Mouse (Mus musculus): ENCODE results near the gene Espl1.

The Espl1 gene

GRCm38 (mm10) chr15:102271441-102271840 is 24.6 kb upstream of the Espl1 start:
- no peak for ATAC-seq (ENCODE audit: insufficient number of reproducible peaks, low FRiP score, low TSS enrichment)

- no peak for ATAC-seq (ENCODE audit: insufficient number of reproducible peaks, low FRiP score, low TSS enrichment)
These were observed 21.9 kb upstream of the Espl1 start for GRCm38 (mm10) chr15:102273982-102274716.

GRCm38 (mm10) chr15:102278726-102279091 is 17.4 kb upstream of the Espl1 start:
- no peak for ATAC-seq (ENCODE audit: insufficient number of reproducible peaks, low FRiP score, low TSS enrichment)

GRCm38 (mm10) chr15:102279092-102279782 is 16.8 kb upstream of the Espl1 start, which contains the start of gene Mfsd5:
TSS of gene Mfsd5 (plus strand) at chr15:102279454.
- peak; percentile 91 for ATAC-seq (ENCODE audit: insufficient number of reproducible peaks, low FRiP score, low TSS enrichment)

- peak; percentile 38; the same call in 1 of the 2 replicates for ATAC-seq (ENCODE audit: insufficient number of reproducible peaks, low FRiP score, low TSS enrichment)
These were observed 16.1 kb upstream of the Espl1 start for GRCm38 (mm10) chr15:102279783-102280520.

- no peak for ATAC-seq (ENCODE audit: insufficient number of reproducible peaks, low FRiP score, low TSS enrichment)
These were observed 15.4 kb upstream of the Espl1 start for GRCm38 (mm10) chr15:102280623-102281022.

- ATAC-seq (ENCODE audit: insufficient number of reproducible peaks, low FRiP score, low TSS enrichment): no peak
These were observed 13.4 kb upstream of the Espl1 start for GRCm38 (mm10) chr15:102282463-102283292.

GRCm38 (mm10) chr15:102283648-102284047 is 12.4 kb upstream of the Espl1 start:
- ATAC-seq (ENCODE audit: insufficient number of reproducible peaks, low FRiP score, low TSS enrichment): no peak

GRCm38 (mm10) chr15:102287395-102287794 is 8.7 kb upstream of the Espl1 start:
- ATAC-seq (ENCODE audit: insufficient number of reproducible peaks, low FRiP score, low TSS enrichment): no peak

GRCm38 (mm10) chr15:102296368-102297006 is 421 bp downstream of the Espl1 start:
- peak; percentile 60; the same call in 1 of the 2 replicates for ATAC-seq (ENCODE audit: insufficient number of reproducible peaks, low FRiP score, low TSS enrichment)

GRCm38 (mm10) chr15:102302542-102302941 is 6.5 kb downstream of the Espl1 start:
- no peak for ATAC-seq (ENCODE audit: insufficient number of reproducible peaks, low FRiP score, low TSS enrichment)

GRCm38 (mm10) chr15:102308717-102309116 is 12.7 kb downstream of the Espl1 start:
- no peak for ATAC-seq (ENCODE audit: insufficient number of reproducible peaks, low FRiP score, low TSS enrichment)

GRCm38 (mm10) chr15:102310074-102310845 is 14.2 kb downstream of the Espl1 start:
- ATAC-seq (ENCODE audit: insufficient number of reproducible peaks, low FRiP score, low TSS enrichment): no peak

GRCm38 (mm10) chr15:102311489-102311888 is 15.4 kb downstream of the Espl1 start:
- no peak for ATAC-seq (ENCODE audit: insufficient number of reproducible peaks, low FRiP score, low TSS enrichment)

- no peak for ATAC-seq (ENCODE audit: insufficient number of reproducible peaks, low FRiP score, low TSS enrichment)
These were observed 19.2 kb downstream of the Espl1 start for GRCm38 (mm10) chr15:102315292-102315691.

- ATAC-seq (ENCODE audit: insufficient number of reproducible peaks, low FRiP score, low TSS enrichment): peak; percentile 49; the same call in 1 of the 2 replicates
These were observed 20.2 kb downstream of the Espl1 start for GRCm38 (mm10) chr15:102316263-102316662.

GRCm38 (mm10) chr15:102324654-102325473 is 28.8 kb downstream of the Espl1 start:
- no peak for ATAC-seq (ENCODE audit: insufficient number of reproducible peaks, low FRiP score, low TSS enrichment)

- peak; percentile 92 for ATAC-seq (ENCODE audit: insufficient number of reproducible peaks, low FRiP score, low TSS enrichment)
These were observed 30.0 kb downstream of the Espl1 start, which contains the start of gene Pfdn5 for GRCm38 (mm10) chr15:102326022-102326576. TSS of gene Pfdn5 (plus strand) at chr15:102326116.
